Mouse (Mus musculus) gastrocnemius, postnatal 36 days (tissue): Measurements from ENCODE around the gene Ccr5. TPM values are rescaled to one million over a fixed set of nuclear protein-coding genes. Genes with fewer than 3 reads are reported as not detected.

Experiments
- DNase-seq, 2 experiments: peaks; one replicate each; pipeline ENCODE4 v3.0.0; 2022
- intact Hi-C: fragments of 180-260 bp; cut with DNase I; formaldehyde crosslinking; loops from one replicate; pipeline ENCODE4 v1.15.1; 2025
- total RNA-seq, 2 experiments: library from RNA; stranded (reverse); gene quantifications; 2 replicates each; pipeline ENCODE4 v1.2.3; 2021

Gene Ccr5
- total RNA-seq, 2 experiments from 2014 or later, result 0.28 to 0.30 TPM

DNA sequence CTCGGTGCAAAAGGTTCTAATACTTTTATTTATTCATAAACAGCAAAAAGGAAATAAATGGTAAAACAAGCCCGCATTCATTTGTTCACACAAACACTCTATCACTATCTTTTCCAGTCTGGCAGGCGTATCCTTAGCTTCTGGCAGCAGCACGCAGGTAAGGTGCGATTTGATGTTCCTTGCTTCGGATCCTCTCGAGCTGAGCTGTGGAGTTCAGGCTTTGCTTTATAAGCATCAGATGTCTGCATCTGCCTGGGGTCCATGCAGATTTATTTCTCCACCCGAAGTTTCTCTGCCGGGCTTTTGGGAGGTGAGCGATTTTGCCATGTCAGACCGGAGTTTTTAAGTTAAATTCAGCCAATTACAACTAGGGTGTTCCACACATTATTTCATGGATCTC lies 16.3 kb downstream of the Ccr5 start:
- DNase-seq, result no peak
- intact Hi-C loops, result no loop called here

DNA sequence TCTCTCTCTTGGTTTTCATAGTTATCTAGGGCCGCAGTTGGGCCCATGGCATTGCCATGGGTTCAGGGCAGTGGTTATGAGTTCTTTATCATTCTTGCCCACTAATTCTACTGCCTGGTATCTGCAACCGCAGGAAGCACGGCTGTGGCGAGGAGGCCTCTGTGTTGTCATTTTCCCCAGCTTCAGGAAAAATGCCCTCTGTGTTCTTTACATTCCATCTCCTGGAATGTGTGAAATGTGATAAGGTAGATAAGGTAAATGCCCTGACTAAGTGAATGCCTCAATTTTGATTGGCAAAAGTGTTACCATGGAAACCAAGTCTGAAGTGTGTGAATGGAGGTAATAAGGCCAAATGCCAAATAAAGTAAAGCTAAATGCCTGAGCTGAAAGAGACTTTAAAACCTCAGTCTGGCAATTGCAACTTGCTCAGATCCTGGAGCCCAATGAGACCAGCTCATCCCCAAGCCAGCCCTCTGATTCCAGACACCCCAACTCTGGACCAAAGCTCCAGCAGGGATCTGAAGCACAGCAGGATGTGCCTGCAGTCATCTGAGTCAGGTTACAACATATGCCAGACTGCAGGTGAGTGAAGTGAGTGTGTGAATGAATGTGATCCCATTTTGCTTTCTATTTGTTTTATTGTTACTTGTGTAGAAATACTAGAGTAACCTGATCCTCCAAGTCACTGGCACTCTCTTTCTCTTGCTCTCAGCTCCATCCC lies 16.9 kb downstream of the Ccr5 start:
- no peak for DNase-seq
- intact Hi-C loops, result no loop called here

DNA sequence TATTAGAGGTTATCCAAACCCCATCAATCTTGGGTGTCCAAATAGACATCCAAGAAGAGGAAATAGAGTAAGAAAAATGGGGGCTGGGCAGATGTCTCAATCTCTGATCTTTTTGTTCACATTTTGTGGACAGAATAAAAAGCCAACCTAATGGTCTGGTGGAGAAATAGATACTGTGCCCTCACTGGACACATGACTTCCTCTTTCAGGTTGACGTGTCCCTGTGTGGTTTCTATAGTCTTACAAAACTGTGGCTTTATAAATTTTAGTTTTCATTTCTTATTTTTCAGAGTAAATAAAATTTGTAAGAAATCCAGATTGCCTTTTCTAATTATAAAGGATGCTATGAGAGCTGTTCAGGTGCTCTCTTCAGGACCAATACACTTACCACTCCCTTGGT lies 22.3 kb downstream of the Ccr5 start:
- DNase-seq, result no peak
- intact Hi-C loops, result no loop called here

DNA sequence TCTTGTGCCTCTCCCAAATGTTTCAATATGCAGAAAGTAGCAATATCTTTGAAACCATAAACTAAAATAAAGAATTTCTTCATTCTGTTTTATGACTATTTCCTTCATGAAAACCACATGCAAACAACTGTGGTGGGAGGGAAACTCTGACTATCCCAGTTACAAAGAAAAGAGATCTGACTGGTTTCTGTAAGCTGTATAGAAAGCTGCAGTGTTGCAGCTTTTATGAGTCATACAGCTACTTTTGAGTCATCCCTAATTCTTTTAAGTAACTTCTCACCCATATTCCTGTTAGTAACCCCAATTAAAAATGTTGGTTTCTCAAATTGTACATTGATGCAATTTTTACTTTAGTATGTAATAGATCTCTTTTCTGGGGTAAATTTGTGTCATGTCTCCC lies 25.0 kb downstream of the Ccr5 start:
- DNase-seq, result no peak
- intact Hi-C loops, result no loop called here

Other genes with a start within 250 kb of the Ccr5 start
- under 1 TPM; 0.13 to 0.25 TPM for gene Ccr1, start 152.9 kb upstream of the Ccr5 start, total RNA-seq
- gene Ccr1l1, start 143.1 kb upstream of the Ccr5 start, total RNA-seq, result not detected
- gene Ccr3, start 99.6 kb upstream of the Ccr5 start, total RNA-seq, result not detected
- gene Ccr2, start 19.6 kb upstream of the Ccr5 start, total RNA-seq, result 1 to 10 TPM in 1 of 2 experiments, under 1 TPM in 1; 0.56 to 1.2 TPM
- 10 to 100 TPM in 1 of 2 experiments, 1 to 10 TPM in 1; 7.5 to 10.6 TPM for gene 2010315B03Rik, start 191.2 kb downstream of the Ccr5 start, total RNA-seq